Mouse (Mus musculus): Measurements from ENCODE around the gene Armcx3. TPM values are rescaled to one million over a fixed set of nuclear protein-coding genes. Genes with fewer than 3 reads are reported as not detected.

Gene Armcx3
- polyA plus RNA-seq, 1 experiment from 2014 or later: 70.5 TPM

DNA sequence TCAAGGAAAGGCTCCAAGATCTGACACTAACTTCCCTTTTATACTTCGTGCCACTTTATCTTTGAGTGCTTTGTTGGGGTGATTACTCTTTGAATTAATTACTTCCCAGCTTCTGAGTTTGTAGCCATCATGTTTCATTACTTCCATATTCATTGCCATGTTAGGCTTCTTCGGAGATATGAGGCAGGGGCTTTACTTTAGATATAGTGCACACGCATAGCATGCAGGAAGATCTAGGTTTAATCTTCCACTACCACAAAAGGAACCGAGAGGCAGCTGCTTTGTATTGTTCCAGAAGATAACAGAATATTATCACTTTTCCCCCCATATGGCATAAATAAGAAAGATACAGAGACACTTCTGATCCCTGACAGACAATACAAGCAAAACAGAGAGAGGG lies 31.3 kb downstream of the Armcx3 start:
- H3K4me3 ChIP-seq (ENCODE audit: low read depth, low read length): no peak overlapping the region
- no peaks in the 10 kb centered on the region for H3K27me3 ChIP-seq (ENCODE audit: control insufficient read depth, insufficient read depth, low read length)
- no peak overlapping the region for H3K27ac ChIP-seq (replicated peaks; ENCODE audit: low read depth, low read length)
- WGBS: 77% methylated on average over 4 of the region's 4 CpGs
- ATAC-seq (replicated peaks; ENCODE audit: insufficient number of reproducible peaks, low FRiP score, low TSS enrichment, low read depth) (no peak), DNase-seq (ENCODE audit: low spot score) (no peak)
- H3K36me3 ChIP-seq (replicated peaks; ENCODE audit: control insufficient read depth, insufficient read depth, low read depth, low read length): no peaks in the 10 kb centered on the region
- no peak overlapping the region for H3K9ac ChIP-seq (replicated peaks; ENCODE audit: low read length)
- H3K4me2 ChIP-seq (ENCODE audit: low read depth, low read length): no peak overlapping the region
- H3K4me1 ChIP-seq (ENCODE audit: control insufficient read depth, insufficient read depth, low read length): no peaks in the 10 kb centered on the region
- no peaks in the 10 kb centered on the region for H3K9me3 ChIP-seq (replicated peaks; ENCODE audit: control insufficient read depth, low read length)

- Histone ChIP-seq H3K27ac (replicated peaks; ENCODE audit: low read depth, low read length) (peak overlapping the region; percentile 47; the same call in 1 of the 2 replicates), H3K4me1 (ENCODE audit: control insufficient read depth, insufficient read depth, low read length) (no peaks in the 10 kb centered on the region), H3K4me2 (ENCODE audit: low read depth, low read length) (peak overlapping the region; percentile 50), H3K9ac (replicated peaks; ENCODE audit: low read length) (peak overlapping the region; percentile 64), H3K36me3 (replicated peaks; ENCODE audit: control insufficient read depth, insufficient read depth, low read depth, low read length) (no peaks in the 10 kb centered on the region), H3K27me3 (ENCODE audit: control insufficient read depth, insufficient read depth, low read length) (no peaks in the 10 kb centered on the region), H3K9me3 (replicated peaks; ENCODE audit: control insufficient read depth, low read length) (no peaks in the 10 kb centered on the region), H3K4me3 (ENCODE audit: low read depth, low read length) (peak overlapping the region; percentile 56)
- WGBS: 20% methylated on average over 27 of the region's 28 CpGs
- ATAC-seq (replicated peaks; ENCODE audit: insufficient number of reproducible peaks, low FRiP score, low TSS enrichment, low read depth): peak; percentile 71
- DNase-seq (ENCODE audit: low spot score): peak; percentile 59
These were observed 51.7 kb downstream of the Armcx3 start for GRCm38 (mm10) chrX:134807833-134808754.

GRCm38 (mm10) chrX:134808755-134809224 lies 52.4 kb downstream of the Armcx3 start, which contains the start of gene Armcx2:
TSS of gene Armcx2 (minus strand) at chrX:134809221.
- 18% methylated on average over 14 of the region's 16 CpGs for WGBS
- Histone ChIP-seq H3K9ac (replicated peaks; ENCODE audit: low read length) (peak within 1 kb of the TSS; percentile 64), H3K4me3 (ENCODE audit: low read depth, low read length) (peak within 1 kb of the TSS; percentile 56), H3K27me3 (ENCODE audit: control insufficient read depth, insufficient read depth, low read length) (no peaks in the 10 kb centered on the region), H3K27ac (replicated peaks; ENCODE audit: low read depth, low read length) (peak within 1 kb of the TSS; percentile 47; the same call in 1 of the 2 replicates), H3K4me2 (ENCODE audit: low read depth, low read length) (peak within 1 kb of the TSS; percentile 50), H3K9me3 (replicated peaks; ENCODE audit: control insufficient read depth, low read length) (no peaks in the 10 kb centered on the region), H3K4me1 (ENCODE audit: control insufficient read depth, insufficient read depth, low read length) (no peaks in the 10 kb centered on the region), H3K36me3 (replicated peaks; ENCODE audit: control insufficient read depth, insufficient read depth, low read depth, low read length) (no peaks in the 10 kb centered on the region)
- ATAC-seq (replicated peaks; ENCODE audit: insufficient number of reproducible peaks, low FRiP score, low TSS enrichment, low read depth): peak; percentile 83
- peak; percentile 80 for DNase-seq (ENCODE audit: low spot score)

Small RNAs within 50 kb of the gene (microRNA-seq; reads per million reads assigned to microRNA genes)
- not detected for gene Mir7093 (ENCODE audit: borderline number of aligned reads)

Other genes starting within 250 kb of the Armcx3 start
- gene Timm8a1, start 214.7 kb upstream of the Armcx3 start, polyA plus RNA-seq (2014; fragmentation: Nextera tagmentation; extraction: Ambion mirVana): 91.8 and 92.4 TPM in 2 replicates
- gene Btk, start 173.0 kb upstream of the Armcx3 start, polyA plus RNA-seq (2014; fragmentation: Nextera tagmentation; extraction: Ambion mirVana): 0.81 and 1.4 TPM in 2 replicates
- 355 and 372 TPM in 2 replicates for gene Rpl36a, start 170.9 kb upstream of the Armcx3 start, polyA plus RNA-seq (2014; fragmentation: Nextera tagmentation; extraction: Ambion mirVana)
- gene Gla, start 155.5 kb upstream of the Armcx3 start, polyA plus RNA-seq (2014; fragmentation: Nextera tagmentation; extraction: Ambion mirVana): 3.5 and 5.1 TPM in 2 replicates
- 163 and 167 TPM in 2 replicates for gene Hnrnph2, start 155.4 kb upstream of the Armcx3 start, polyA plus RNA-seq (2014; fragmentation: Nextera tagmentation; extraction: Ambion mirVana)
- gene Armcx4, start 70.1 kb upstream of the Armcx3 start, polyA plus RNA-seq (2014; fragmentation: Nextera tagmentation; extraction: Ambion mirVana): 6.6 and 7.5 TPM in 2 replicates
- 47.0 and 55.1 TPM in 2 replicates for gene Armcx1, start 38.6 kb upstream of the Armcx3 start, polyA plus RNA-seq (2014; fragmentation: Nextera tagmentation; extraction: Ambion mirVana)
- 20.5 and 20.8 TPM in 2 replicates for gene Armcx6, start 5.2 kb upstream of the Armcx3 start, polyA plus RNA-seq (2014; fragmentation: Nextera tagmentation; extraction: Ambion mirVana)
- gene Armcx2, start 52.6 kb downstream of the Armcx3 start, polyA plus RNA-seq (2014; fragmentation: Nextera tagmentation; extraction: Ambion mirVana): 83.9 and 85.7 TPM in 2 replicates
- gene Nxf2, start 208.2 kb downstream of the Armcx3 start, polyA plus RNA-seq (2014; fragmentation: Nextera tagmentation; extraction: Ambion mirVana): 0.97 and 1.3 TPM in 2 replicates

Data from embryonic facial prominence, embryonic 11.5 days (tissue).